Mouse (Mus musculus) testis, postnatal 14 days (tissue): ENCODE measurements around the gene Olfr30.
"Not testable (repeated sequence)": the region's sequence is repeated elsewhere in the genome, so short reads cannot be mapped to it uniquely, and the experiment has no call there.

Experiments
- DNase-seq: peaks from one replicate; pipeline ENCODE4 v3.0.0; 2021; ENCODE audit warnings: low spot score

Olfr30 gene

DNA sequence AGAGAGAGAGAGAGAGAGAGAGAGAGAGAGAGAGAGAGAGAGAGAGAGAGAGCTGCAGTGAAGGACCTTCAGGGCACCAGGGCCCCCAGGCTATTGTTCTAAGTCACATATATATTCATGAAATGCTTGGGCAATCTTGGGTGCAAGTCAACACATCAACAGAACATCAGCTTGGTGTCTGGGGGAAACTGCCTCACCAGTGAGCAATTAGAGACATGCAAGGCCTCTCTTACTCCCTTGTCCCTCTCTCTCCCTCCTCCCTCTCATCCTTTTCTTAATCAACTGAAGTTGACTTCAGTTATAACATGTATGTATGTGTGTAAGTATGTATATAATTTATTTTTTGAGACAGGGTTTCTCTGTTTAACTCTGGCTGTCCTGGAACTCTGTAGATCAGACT is at the start of gene Olfr30:
Olfr30 (minus strand) TSS at position 101 of the 400 bp plus-strand sequence.
- no peak for DNase-seq

DNA sequence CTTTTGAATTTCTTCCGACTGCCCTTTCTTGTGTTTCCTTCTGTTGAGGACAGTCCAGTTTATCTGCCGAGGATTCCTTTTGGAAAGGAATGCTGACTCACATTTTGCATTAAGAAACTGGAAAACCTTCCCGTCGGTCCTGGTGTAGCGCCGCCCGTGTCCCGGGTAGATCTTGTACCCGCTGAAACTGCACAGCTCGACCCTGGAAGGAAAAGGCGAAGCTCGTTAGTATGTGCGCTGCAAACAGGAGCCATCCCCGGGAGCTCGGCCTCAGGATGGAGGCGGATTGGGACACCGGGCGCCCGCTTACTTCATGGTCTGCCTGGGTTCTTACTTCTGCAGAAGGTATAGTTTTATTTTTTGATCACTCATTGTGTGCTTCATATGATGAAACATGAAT is 47.0 kb upstream of the Olfr30 start:
- not testable (repeated sequence) for DNase-seq

DNA sequence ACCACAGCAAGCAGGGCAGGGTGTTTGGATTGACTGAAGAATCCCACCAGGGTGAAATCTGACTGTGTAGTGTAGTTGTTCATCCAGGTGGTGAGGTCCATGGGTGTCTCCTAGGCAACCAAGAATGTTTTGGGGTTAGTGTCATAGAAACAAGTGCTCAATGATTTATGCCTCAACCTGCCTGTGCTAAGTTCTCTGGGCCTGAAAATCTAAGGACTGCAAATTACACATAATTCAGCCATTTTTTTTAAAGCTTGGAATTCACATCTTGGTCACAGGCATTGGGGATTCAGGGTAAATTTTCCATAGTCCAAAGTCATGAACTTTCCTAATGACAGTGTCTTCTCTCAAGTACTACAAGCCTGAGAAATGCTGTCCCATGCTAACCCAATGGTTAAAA is 40.4 kb upstream of the Olfr30 start, which contains the start of gene Olfr331:
Olfr331 (minus strand) TSS at position 101 of the 400 bp plus-strand sequence.
- not testable (repeated sequence) for DNase-seq

DNA sequence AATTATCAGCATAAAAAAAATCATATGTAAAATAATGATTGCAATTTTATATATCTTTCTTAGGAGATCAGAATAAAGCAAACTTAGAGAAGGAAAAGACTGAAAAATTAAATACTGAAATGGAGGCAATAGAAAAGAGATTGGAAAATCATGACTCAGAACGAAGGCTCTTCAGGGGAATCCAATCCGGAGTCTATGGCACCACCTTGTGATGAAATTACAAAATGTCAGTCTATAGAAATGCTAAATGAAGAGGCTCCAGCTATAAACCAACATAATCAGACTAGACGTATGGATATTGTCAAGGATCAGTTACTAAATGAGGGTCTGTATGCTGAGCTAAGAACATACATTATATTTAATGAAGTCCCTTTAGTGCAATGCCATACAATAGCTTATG is 37.2 kb upstream of the Olfr30 start:
- no peak for DNase-seq

DNA sequence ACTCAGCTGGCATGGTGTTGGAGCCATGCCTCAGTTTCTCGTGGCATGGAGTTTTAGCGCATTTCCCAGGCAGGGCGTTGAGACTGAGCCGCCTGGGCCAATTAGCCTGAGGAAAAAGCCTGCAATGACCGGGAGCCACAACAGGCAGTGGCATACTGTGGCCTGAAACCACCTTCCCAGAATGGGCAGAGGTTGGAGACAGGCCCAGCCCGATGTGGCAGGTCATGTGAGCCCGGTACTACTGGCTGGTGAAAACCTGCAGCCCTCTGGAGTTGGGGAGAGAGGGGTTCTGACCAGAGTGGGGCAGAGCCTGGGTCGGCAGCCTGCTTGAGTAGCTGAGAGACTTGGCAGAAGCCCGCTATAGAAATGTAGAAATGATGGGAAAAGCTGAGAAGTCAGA is 36.7 kb upstream of the Olfr30 start:
- no peak for DNase-seq

DNA sequence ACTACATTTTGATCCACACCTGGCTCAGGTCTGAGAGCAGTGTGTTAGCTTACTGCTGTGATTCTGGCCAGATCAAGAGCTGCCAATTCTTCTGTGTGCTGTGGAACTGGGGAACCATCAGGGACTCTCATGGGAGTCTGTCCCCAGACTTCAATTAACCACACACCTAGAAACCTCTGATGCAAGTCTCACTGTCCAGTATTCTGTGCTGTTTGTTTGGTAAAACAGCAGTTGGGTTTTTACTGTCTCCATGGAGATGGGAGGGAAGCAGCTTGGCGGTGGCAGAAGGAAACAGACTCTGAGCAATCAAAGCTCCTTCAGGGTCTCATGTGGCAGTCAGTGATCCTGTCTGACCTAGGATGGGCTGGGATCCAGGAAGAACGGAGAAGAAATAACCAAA is 30.4 kb upstream of the Olfr30 start, which contains the start of gene Olfr332:
Olfr332 (minus strand) TSS at position 101 of the 400 bp plus-strand sequence.
- DNase-seq = no peak

DNA sequence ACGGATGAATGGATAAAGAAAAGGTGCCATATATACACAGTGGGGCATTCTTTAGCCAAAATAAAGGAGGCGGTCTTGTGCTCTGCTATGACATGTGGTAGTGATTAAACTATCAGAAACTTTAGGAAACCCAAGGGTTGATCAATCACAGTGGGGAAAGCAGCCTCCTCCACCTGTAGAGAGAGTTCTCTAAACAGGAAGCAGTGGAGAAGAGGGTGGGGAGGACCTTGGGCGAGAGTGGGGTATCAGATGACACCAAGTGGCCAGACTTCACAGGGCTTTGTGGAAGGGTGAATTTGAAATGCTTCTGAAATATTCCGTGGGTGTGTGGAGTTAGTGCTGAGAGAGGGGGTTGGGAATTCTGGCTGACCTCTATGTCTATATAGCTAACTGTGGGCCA is 8.5 kb downstream of the Olfr30 start:
- no peak for DNase-seq

DNA sequence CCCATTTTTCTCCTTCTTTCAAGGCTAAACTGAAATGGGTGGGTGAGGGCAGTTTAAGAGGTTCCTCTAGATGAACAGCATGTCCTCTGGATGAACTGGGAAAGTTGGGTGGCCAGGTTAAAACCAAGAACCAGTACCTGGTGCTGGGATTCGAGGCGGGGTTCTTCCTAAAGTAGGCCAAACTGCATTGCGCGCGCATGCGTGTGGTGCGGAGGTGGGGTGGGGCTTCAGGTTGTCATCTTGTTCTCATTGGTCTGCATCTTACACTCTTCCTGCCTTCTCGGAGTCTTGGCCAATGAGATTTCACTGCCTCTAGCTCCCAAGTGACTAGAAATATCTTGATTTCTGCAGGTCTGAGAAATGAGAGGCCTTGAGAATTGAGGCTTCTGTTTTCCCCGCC is 9.3 kb downstream of the Olfr30 start, which contains the start of gene Lypd9:
Lypd9 (minus strand) TSS at position 165 of the 400 bp plus-strand sequence.
- DNase-seq = peak; percentile 62

DNA sequence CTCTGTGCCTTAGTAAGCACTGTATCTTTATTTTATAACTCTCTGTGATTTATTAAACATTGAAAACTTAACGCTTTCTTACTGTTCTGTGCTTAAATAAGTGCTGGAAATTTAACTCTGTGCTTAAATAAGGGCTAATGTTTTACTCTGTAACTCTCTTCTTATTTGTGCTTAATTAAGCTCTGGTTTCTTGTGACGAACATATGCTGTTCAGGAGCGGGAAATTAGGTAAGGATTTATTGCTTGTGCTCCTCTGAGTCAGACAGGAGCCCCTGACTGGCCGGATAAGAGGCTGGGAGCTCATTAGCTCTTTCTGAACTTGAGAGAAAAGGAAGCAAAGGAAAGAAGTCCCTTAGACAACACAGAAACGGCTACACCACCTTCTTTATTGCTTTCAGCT is 24.2 kb downstream of the Olfr30 start:
- no peak for DNase-seq

DNA sequence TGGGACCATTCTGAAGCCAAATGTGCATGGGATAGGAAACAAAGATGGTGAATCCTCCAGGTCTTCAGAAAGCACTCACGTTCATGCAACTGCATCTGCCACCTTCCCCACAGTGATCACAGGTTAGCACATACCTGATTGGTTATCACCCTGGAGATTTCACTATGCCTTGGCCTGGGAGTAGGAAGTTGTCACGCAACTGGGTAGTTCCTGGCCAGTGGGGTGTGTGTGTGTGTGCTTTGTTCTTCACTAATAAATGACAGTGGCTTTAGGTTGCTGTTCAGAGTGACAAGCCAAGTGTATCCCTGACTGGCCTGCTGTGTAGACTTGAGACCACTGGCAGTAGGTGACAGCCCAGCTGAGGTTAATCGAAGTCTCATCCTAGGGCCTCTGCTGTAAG is 29.8 kb downstream of the Olfr30 start, which contains the start of gene Gm12253:
Gm12253 (plus strand) TSS at position 301 of the 400 bp plus-strand sequence.
- no peak for DNase-seq

DNA sequence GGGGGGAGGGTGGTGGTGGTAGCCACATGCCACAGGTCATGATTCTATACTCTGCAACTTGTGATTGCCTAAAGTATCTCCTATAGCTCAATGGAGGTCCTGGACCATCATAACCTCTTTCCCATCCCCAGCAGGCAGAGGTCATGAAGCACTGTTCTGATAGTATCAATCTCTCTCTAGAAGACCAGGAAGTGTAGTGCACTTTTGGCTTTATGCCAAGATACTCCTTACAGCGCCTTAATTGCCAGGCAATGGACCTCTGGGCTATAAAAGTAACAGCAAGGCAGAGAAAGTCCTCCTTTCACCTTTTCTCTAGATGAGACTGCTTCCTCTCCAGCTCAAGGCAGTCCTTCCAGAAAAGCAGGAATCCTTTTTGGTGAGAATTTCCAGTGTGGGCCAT is 41.3 kb downstream of the Olfr30 start, which contains the start of gene 1810065E05Rik:
1810065E05Rik (plus strand) TSS at position 297 of the 400 bp plus-strand sequence.
- DNase-seq = no peak

DNA sequence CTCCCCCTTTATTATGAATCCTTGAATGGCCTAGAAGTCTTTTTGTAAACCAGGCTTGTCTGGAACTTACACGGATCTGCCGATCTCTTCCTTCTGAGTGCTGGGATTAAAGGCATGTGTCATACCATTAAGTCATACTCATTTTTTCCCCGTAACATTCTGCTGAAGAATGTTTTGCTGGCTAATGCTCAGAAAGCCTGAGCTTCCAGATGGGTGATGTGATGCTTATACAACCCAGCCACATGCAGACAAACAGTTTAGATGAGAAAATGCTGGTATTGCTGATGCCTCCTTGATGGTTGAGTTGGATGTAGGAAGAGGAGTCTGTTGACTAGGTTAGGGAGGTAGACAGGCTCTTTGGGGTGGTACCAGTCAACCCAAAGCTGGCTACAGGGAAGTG is 43.7 kb downstream of the Olfr30 start:
- DNase-seq = no peak

DNA sequence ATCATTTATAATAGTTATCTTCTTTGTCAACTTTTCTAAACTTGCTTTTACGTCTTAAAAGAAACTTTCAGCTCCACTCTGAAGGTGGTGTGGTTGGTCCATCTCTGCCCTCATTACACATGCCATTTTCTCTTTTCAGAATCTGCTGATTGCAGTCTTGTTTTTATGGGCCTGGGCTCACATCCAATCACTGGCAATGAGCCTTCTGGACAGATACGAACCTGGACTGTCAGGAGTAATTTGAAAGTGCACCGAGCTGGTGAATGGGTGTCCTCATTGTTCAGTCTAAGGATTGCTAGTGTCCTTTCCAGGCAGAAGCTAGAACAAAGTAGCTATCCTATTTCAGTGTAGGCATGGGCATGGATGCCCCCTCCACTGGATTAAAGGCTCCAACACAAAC is 54.0 kb downstream of the Olfr30 start:
- no peak for DNase-seq
